Mouse (Mus musculus) olfactory bulb, adult 2 months (tissue): Measurements from ENCODE around the gene Nxn. TPM values are rescaled to one million over a fixed set of nuclear protein-coding genes. Genes with fewer than 3 reads are reported as not detected.
"Not testable (repeated sequence)": the region's sequence is repeated elsewhere in the genome, so short reads cannot be mapped to it uniquely, and the experiment has no call there.

Experiments
- H3K27ac ChIP-seq: fragments of 200-500 bp; 2 replicates; pipeline ENCODE4 v1.5.1; 2012; ENCODE audit warnings: low read depth, low read length; ENCODE audit not compliant: insufficient read depth
- H3K4me1 ChIP-seq: fragments of 200-500 bp; 2 replicates; pipeline ENCODE4 v1.6.1; 2012; ENCODE audit warnings: low read length; ENCODE audit not compliant: control insufficient read depth, insufficient read depth
- H3K4me3 ChIP-seq: fragments of 200-500 bp; 2 replicates; pipeline ENCODE4 v1.5.1; 2012; ENCODE audit warnings: mild to moderate bottlenecking, low read depth, low read length, moderate library complexity; ENCODE audit not compliant: insufficient read depth
- CTCF ChIP-seq: fragments of 200-500 bp; IDR thresholded peaks from 2 replicates; pipeline ENCODE4 v1.5.1; 2012; ENCODE audit warnings: low read depth, mild to moderate bottlenecking, low read length, moderate library complexity; ENCODE audit not compliant: insufficient read depth
- POLR2A ChIP-seq: fragments of 200-500 bp; IDR thresholded peaks from 2 replicates; pipeline ENCODE4 v1.6.1; 2012; ENCODE audit warnings: mild to moderate bottlenecking, low read depth, low read length, moderate library complexity; ENCODE audit not compliant: insufficient read depth
- WGBS: fragments of 180-500 bp; shearing (Covaris S2); methylation state at CpG from one replicate; pipeline ENCODE4 v1.1.7; 2018; 5-methylcytosine and 5-hydroxymethylcytosine counted together
- polyA plus RNA-seq: library from polyadenylated mRNA; stranded (reverse); fragments of >200 nt; gene quantifications from 2 replicates; pipeline ENCODE4 v1.2.4, GENCODE M21; 2012; ENCODE audit warnings: low replicate concordance; ENCODE audit not compliant: missing spikeins, insufficient read depth, insufficient read length

The Nxn gene
- polyA plus RNA-seq, 1 experiment = not detected

DNA sequence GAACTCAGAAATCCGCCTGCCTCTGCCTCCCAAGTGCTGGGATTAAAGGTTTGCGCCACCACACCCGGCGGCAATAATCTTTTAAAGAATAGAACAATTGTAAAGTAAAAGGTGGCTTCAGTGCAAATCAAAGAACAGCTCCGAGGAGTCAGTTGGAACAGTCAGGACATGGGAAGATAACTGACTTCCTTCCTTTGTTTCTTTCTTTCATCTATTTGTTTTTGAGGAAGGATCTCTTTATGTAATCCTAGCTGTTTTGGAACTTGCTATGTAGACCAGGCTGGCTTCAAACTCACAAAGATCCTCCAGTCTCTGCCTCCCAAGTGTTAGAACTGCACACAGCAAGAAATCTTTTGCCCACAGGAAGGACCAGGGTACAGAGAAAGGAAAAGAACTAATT lies 174.3 kb downstream of the Nxn start:
- H3K27ac ChIP-seq = no peak overlapping the region
- WGBS = 92% methylated on average over 5 of the region's 5 CpGs
- no peaks in the 10 kb centered on the region for H3K4me1 ChIP-seq
- TF ChIP-seq CTCF (no peak), POLR2A (no peak)
- H3K4me3 ChIP-seq = no peak overlapping the region

DNA sequence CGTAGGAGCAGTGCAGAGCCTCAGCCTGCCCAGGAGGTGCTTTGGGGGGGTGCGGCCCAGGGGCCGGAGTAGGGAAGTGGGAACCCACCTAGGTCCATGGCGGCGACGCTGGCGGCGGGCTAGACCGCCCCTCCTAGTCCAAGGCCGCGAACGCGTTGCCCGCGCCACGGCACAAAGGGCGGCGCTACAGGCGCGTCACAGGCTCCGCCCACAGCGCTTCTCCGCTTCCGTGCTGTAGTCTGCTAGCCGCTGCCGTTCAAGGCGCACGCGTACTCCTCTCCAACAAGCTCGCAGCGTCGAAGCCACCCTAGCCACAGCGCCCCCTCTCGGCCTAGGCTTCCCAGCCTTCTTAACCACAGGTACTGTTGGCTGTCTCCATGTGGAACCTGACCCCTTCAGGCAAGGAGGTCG lies 181.5 kb downstream of the Nxn start, which contains the start of the genes Dbil5 and Gemin4:
Gene Dbil5, plus strand, starts transcription at position 219 of the 411 bp plus-strand sequence.
Gene Gemin4, minus strand, starts transcription at position 275 of the 411 bp plus-strand sequence.
- peak within 1 kb of the TSS; percentile 38 for H3K27ac ChIP-seq
- peak; percentile 86 for TF ChIP-seq POLR2A
- peak; percentile 95 for TF ChIP-seq CTCF
- H3K4me3 ChIP-seq = peak within 1 kb of the TSS; percentile 76
- H3K4me1 ChIP-seq = 0 out of 2 replicates have a peak, but pooled peaks cover 2% of the 10 kb centered on the region
- WGBS = under 1% methylated on average over 35 of the region's 35 CpGs

- TF ChIP-seq CTCF (no peak), POLR2A (no peak)
- peak overlapping the region; percentile 38 for H3K27ac ChIP-seq
- WGBS = under 1% methylated on average over 33 of the region's 33 CpGs
- peak overlapping the region; percentile 76 for H3K4me3 ChIP-seq
- 0 out of 2 replicates have a peak, but pooled peaks cover 2% of the 10 kb centered on the region for H3K4me1 ChIP-seq
Observed at GRCm38 (mm10) chr11:76216681-76217389, 182.1 kb downstream of the Nxn start.

DNA sequence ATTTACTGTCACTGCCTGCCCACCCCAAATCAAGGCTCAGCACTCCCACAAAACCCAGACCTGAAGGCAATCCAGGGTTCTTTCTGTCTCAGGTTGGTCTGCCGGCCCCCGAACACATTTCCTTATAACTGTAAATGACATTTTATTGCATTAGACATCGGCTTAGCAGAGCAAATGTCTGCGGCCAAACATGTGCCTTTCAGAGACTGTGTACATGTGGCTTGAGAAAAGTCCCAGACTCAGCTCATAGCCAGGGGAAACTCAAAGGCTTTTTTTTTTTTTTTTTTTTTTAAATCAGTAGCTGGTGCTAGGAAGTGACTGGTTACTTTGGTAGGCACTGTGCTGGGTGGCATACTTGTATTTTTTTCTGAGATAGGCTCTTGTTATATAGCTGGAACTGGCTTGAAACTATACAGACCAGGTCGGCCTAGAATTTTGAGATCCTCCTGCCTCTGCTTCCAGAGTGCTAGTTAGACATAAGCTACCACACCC lies 182.8 kb downstream of the Nxn start:
- WGBS = 95% methylated on average over 5 of the region's 5 CpGs
- TF ChIP-seq CTCF = no peak
- no peak for TF ChIP-seq POLR2A
- H3K4me1 ChIP-seq = 0 out of 2 replicates have a peak, but pooled peaks cover 2% of the 10 kb centered on the region
- H3K27ac ChIP-seq = no peak overlapping the region
- H3K4me3 ChIP-seq = no peak overlapping the region

GRCm38 (mm10) chr11:76215011-76215410 lies 183.9 kb downstream of the Nxn start:
- Histone ChIP-seq H3K27ac (no peak overlapping the region), H3K4me3 (no peak overlapping the region), H3K4me1 (0 out of 2 replicates have a peak, but pooled peaks cover 2% of the 10 kb centered on the region)
- 96% methylated on average over 2 of the region's 2 CpGs for WGBS
- TF ChIP-seq CTCF (no peak), POLR2A (no peak)

- WGBS = 51% methylated on average over 5 of the region's 5 CpGs
- H3K4me3 ChIP-seq = no peak overlapping the region
- H3K27ac ChIP-seq = no peak overlapping the region
- 0 out of 2 replicates have a peak, but pooled peaks cover 2% of the 10 kb centered on the region for H3K4me1 ChIP-seq
- TF ChIP-seq CTCF (no peak), POLR2A (no peak)
Observed at GRCm38 (mm10) chr11:76213841-76214240, 185.1 kb downstream of the Nxn start.

DNA sequence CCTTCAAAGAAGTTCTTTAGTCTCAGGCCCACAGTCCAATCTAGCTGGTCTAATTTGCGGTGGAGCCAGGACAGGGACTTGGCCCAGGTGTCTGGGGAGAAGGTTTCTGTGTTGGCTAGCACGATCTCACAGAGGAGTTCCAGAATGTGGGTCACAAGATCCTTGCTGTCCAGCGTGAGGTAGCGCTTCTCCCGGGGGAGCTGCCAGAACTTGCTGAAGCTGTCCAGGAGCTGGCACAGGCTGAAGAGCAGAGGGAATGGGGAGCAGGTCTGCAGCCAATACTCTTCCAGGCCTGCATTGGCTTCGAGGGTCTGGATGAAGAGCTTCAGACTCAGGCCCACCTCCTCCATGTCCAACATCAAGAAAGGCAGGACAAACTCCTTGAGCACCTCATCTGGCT lies 187.3 kb downstream of the Nxn start:
- not testable (repeated sequence) for H3K27ac ChIP-seq, H3K4me3 ChIP-seq, H3K4me1 ChIP-seq
- WGBS = 76% methylated on average over 5 of the region's 6 CpGs

DNA sequence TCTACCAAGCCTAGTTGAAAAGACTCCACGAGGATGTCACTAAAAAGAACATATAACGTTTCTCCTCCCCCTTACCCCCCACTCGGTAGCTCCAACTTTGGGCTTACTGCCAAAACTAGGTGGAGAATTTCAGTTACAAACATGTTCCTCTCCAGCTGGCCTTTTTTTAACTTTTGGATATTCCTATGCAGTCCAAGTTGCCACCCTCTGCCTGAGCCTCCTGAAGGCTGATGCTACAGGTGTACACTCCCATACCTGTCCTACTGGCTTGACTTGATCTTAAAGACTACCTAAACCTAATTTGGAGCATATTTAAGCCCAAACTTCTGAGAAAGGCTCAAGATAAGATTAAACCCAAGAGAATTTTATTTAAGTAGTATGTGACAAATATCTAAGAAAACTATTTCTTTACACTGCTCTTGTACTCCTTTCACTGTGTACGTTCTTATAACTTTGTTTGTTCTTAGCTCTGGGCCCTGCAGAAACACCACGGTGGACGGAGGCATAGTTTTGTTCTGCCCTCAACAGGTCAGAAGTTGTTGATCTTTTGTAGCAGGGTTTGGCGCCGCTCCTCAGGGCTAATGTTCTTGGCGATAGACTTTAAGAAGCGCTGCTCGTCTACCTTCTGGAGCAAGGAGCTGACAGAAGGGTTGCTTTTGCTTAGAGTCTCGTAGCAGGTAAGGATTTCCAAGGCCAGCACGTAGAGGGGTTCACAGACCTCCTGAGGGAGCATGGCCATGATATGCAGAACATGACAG lies 188.5 kb downstream of the Nxn start:
- Histone ChIP-seq H3K27ac (no peak overlapping the region), H3K4me3 (no peak overlapping the region), H3K4me1 (no peaks in the 10 kb centered on the region)
- TF ChIP-seq POLR2A (no peak), CTCF (no peak)
- WGBS = 76% methylated on average over 13 of the region's 13 CpGs

Other genes with a start within 250 kb of the Nxn start
- not detected in 2 replicates for gene Vps53, start 219.5 kb downstream of the Nxn start, polyA plus RNA-seq
- not detected in 2 replicates for gene Fam57a, start 219.5 kb downstream of the Nxn start, polyA plus RNA-seq
- gene Dbil5, start 181.5 kb downstream of the Nxn start, polyA plus RNA-seq = not detected in 2 replicates
- gene Gemin4, start 181.5 kb downstream of the Nxn start, polyA plus RNA-seq = not detected in 2 replicates
- gene Mrm3, start 155.4 kb downstream of the Nxn start, polyA plus RNA-seq = not detected in 2 replicates
- not detected in 2 replicates for gene Glod4, start 155.4 kb downstream of the Nxn start, polyA plus RNA-seq
- gene Timm22, start 7.8 kb upstream of the Nxn start, polyA plus RNA-seq = not detected in 2 replicates
- gene Abr, start 223.2 kb upstream of the Nxn start, polyA plus RNA-seq = 133 and 244 TPM in 2 replicates